Mouse (Mus musculus) left cerebral cortex, postnatal 36 days (tissue): ENCODE results near the gene Wnt3a. TPM values are rescaled to one million over a fixed set of nuclear protein-coding genes. Genes with fewer than 3 reads are reported as not detected.
"Not testable (repeated sequence)": the region's sequence is repeated elsewhere in the genome, so short reads cannot be mapped to it uniquely, and the experiment has no call there.

Source experiments
- DNase-seq, 2 experiments: peaks; one replicate each; pipeline ENCODE4 v3.0.0; 2021 to 2022; ENCODE audit warnings: low spot score in 2 of 2, mixed read lengths in 1 of 2
- intact Hi-C: fragments of 180-260 bp; cut with DNase I; formaldehyde crosslinking; loops from one replicate; pipeline ENCODE4 v1.15.1; 2025
- total RNA-seq, 2 experiments: library from RNA; stranded (reverse); gene quantifications; 2 replicates each; pipeline ENCODE4 v1.2.3; 2021

Wnt3a gene
- total RNA-seq, 2 experiments from 2014 or later = not detected

GRCm38 (mm10) chr11:59227604-59228121, 62.9 kb downstream of the Wnt3a start:
- intact Hi-C loops = loop anchor here (2.0 to 10.0 kb wide), 2 partner anchors 19 to 257 kb away; partner anchors contain the start of gene 2310033P09Rik
- no peak for DNase-seq

- no peak for DNase-seq
- intact Hi-C loops = loop anchor here (2.0 to 10.0 kb wide), 2 partner anchors 18 to 258 kb away; partner anchors contain the start of gene 2310033P09Rik
Observed at GRCm38 (mm10) chr11:59226787-59227603, 63.6 kb downstream of the Wnt3a start.

- intact Hi-C loops = loop anchor here (2.0 to 10.0 kb wide), 2 partner anchors 17 to 259 kb away; partner anchors contain the start of gene 2310033P09Rik
- DNase-seq = no peak
Observed at GRCm38 (mm10) chr11:59226251-59226650, 64.3 kb downstream of the Wnt3a start.

GRCm38 (mm10) chr11:59225167-59225566, 65.4 kb downstream of the Wnt3a start:
- intact Hi-C loops = loop anchor here (10.0 kb wide), 1 partner anchor 260 kb away; no protein-coding TSS in a partner anchor
- no peak for DNase-seq

GRCm38 (mm10) chr11:59224470-59224869, 66.1 kb downstream of the Wnt3a start:
- intact Hi-C loops = loop anchor here (10.0 kb wide), 1 partner anchor 260 kb away; no protein-coding TSS in a partner anchor
- DNase-seq = no peak

- no peak for DNase-seq
- intact Hi-C loops = loop anchor here (10.0 kb wide), 1 partner anchor 261 kb away; no protein-coding TSS in a partner anchor
Observed at GRCm38 (mm10) chr11:59224025-59224424, 66.5 kb downstream of the Wnt3a start.

- intact Hi-C loops = loop anchor here (10.0 kb wide), 1 partner anchor 262 kb away; no protein-coding TSS in a partner anchor
- no peak for DNase-seq
Observed at GRCm38 (mm10) chr11:59222306-59222705, 68.2 kb downstream of the Wnt3a start.

- DNase-seq = no peak
- intact Hi-C loops = loop anchor here (10.0 kb wide), 1 partner anchor 263 kb away; no protein-coding TSS in a partner anchor
Observed at GRCm38 (mm10) chr11:59221604-59222003, 68.9 kb downstream of the Wnt3a start.

- intact Hi-C loops = no loop called here
Observed at GRCm38 (mm10) chr11:59219064-59219463, 71.5 kb downstream of the Wnt3a start.

GRCm38 (mm10) chr11:59218389-59218998, 72.1 kb downstream of the Wnt3a start:
- intact Hi-C loops = no loop called here
- no peak for DNase-seq

More at GRCm38 (mm10) chr11:59219064-59219463, 71.5 kb downstream of the Wnt3a start:
- DNase-seq = no peak

GRCm38 (mm10) chr11:59216955-59217354, 73.6 kb downstream of the Wnt3a start:
- intact Hi-C loops = no loop called here
- DNase-seq = no peak

GRCm38 (mm10) chr11:59212892-59213494, 77.6 kb downstream of the Wnt3a start:
- DNase-seq = no peak
- intact Hi-C loops = no loop called here

- DNase-seq, intact Hi-C loops: not testable (repeated sequence)
Observed at GRCm38 (mm10) chr11:59212320-59212719, 78.2 kb downstream of the Wnt3a start.

- intact Hi-C loops, DNase-seq: not testable (repeated sequence)
Observed at GRCm38 (mm10) chr11:59211561-59211960, 79.0 kb downstream of the Wnt3a start.

GRCm38 (mm10) chr11:59210020-59210419, 80.5 kb downstream of the Wnt3a start:
- intact Hi-C loops = no loop called here
- no peak for DNase-seq

- intact Hi-C loops = loop anchor here (2.0 kb wide), 1 partner anchor 17 kb away; no protein-coding TSS in a partner anchor
- DNase-seq = no peak
Observed at GRCm38 (mm10) chr11:59209580-59209979, 81.0 kb downstream of the Wnt3a start.

- DNase-seq = peak in 1 of 2 experiments; percentile 65
- intact Hi-C loops = loop anchor here (2.0 kb wide), 1 partner anchor 18 kb away; no protein-coding TSS in a partner anchor
Observed at GRCm38 (mm10) chr11:59209003-59209441, 81.5 kb downstream of the Wnt3a start.

GRCm38 (mm10) chr11:59208153-59208831, 82.3 kb downstream of the Wnt3a start, which contains the start of gene 2310033P09Rik:
Gene 2310033P09Rik (plus strand): TSS chr11:59208321.
- peak; percentile 95 to 97 for DNase-seq

More at GRCm38 (mm10) chr11:59208153-59208831, 82.3 kb downstream of the Wnt3a start, which contains the start of gene 2310033P09Rik:
- intact Hi-C loops = loop anchor here (2.0 kb wide), 1 partner anchor 19 kb away; no protein-coding TSS in a partner anchor
